Mouse (Mus musculus) kidney, postnatal 25 days (tissue): ENCODE measurements around the gene Dlg3.

Source experiments
- DNase-seq, 2 experiments: peaks; one replicate each; pipeline ENCODE4 v3.0.0; 2021; ENCODE audit warnings: mixed read lengths in 2 of 2

The Dlg3 gene

DNA sequence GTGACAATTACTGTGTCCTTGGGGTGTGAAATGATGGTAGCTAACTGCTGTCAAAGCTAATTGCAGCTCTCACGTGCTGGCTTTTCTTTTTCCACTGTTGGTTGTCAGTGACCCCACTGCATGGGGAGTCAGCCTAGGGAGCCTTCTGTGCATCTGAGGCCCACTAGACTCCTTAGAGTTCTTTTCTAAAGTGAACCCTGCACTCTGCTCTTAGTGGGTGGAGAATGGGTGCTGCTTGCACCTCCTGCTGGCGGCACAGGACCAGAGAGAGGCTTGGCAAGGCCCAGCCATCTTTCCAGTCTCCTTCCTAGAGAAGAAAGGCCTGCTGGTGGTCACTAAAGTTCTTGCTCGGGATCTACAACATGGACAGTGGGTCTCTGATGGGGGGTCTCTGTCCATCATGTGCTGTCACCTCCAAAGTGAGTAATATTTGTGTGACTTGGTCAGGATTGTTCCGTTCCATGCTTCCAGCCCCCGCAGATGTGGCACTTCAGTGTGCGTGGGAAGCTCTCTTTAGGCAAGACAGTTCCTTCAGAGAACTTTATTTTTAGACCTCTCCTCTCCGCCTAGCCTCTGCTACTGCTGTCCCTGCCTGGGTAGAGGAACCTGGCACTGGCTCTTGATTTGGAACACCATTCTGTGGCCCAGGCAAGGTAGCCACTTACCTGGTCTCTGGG, 30.5 kb downstream of the Dlg3 start:
- no peak for DNase-seq

DNA sequence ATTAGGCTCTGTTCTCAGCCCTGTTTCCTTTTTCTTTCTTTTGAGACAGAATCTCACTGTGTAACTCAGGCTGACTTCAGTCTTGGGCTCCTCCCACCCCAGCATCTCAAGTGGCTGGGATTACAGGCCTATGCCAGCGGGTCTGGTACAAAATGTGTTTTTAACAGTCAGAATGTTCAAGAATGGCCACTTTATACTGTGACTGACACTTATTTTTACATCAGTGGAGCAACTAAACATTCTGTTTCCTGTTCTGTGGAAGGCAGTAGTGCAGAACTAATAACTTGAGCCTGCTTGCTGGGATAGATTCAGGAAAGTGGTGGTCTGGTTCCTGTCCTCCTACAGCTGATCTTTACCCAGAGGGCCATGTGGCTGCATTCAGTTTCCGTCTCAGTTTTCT, 33.1 kb downstream of the Dlg3 start:
- no peak for DNase-seq

DNA sequence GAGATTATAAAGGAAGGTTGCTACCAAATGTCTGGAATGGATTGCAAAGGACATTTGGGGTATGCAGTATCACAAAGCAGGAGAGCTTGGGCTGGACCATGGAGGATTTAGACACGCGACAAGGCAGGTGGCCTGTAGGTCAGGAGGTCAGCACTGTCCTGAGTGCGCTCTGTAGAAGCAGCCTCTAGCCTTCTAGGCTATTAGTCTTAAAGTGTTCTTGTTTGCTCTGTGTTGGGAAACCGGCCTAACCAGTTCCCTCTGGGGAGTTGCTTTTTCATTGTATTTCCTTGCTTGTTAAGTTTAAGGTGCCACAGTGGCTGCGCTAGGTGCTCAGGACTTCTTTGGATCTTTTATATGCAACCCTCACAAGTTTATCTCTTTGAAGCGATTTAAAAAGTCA, 34.5 kb downstream of the Dlg3 start:
- peak; percentile 24 to 52 for DNase-seq

DNA sequence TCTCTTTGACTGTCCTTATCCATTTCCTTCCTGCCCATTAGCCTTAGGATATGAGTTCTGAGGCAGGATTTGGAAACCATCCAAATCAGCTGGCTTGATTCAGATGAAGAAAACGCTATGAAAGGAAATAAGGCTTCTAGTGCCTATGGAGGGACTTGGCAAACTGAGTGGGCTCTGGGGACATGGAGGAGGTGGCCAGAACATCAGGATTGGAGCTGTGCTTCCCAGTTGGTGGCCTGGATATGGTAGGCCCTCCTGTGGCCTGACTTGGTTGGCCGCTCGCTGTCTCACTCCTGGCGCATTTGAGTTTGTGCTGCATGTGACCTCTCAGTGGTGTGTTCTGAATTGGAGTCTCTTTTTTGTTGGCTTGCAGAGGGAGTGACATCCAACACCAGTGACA, 43.6 kb downstream of the Dlg3 start:
- DNase-seq: no peak

DNA sequence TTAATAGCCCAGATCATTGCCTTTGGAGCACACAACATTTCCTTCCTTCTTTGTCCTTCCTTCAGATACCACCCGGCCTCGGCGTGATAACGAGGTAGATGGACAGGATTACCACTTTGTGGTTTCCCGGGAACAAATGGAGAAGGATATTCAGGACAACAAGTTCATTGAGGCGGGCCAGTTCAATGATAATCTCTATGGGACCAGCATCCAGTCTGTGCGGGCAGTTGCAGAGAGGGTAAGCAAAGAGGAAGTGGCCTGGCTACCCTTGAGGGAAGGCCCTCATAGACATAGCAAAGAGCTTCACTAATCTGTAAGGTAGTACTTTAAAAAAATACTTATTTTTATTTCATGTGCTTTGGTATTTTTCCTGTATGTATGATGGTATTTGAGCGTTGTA, 46.6 kb downstream of the Dlg3 start:
- DNase-seq: no peak

DNA sequence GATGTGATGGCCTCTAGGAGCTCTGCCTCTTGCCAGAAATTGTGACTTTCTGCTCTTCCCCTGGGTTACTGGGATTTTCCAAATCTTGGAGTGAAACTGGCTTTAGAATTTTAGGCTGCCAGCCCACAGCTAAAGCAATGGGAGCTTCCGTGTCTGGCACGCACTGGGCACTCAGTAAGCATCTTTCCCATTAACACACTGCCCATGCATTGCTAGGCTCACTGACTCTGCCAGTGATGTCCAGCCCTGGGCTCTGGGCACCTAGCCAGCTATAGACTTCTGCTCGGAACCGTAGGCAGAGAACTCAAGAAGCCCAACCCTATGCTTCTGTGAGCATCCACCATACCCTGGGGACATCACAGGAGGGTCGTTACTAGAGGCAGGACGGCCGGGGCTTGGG, 48.2 kb downstream of the Dlg3 start:
- no peak for DNase-seq

DNA sequence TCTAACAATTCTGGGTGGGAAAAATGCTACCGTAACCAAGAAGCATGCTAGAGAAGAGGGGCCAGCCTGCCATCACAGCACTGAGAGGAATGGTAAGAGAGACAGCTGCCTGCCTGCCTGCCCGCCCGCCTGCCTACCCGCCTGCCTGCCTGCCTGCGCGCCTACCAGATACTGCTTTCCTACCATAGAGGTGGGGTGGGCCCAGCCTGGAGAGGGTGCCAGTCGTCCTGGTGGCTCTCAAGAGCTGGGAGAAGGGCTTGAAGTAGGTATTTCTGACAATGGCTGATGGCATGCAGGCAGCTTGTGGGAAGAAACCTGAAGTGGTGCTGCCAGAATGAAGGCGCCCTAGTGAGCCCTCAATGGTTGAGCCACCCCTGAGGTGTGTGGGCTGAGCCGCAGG, 51.2 kb downstream of the Dlg3 start:
- DNase-seq: no peak

DNA sequence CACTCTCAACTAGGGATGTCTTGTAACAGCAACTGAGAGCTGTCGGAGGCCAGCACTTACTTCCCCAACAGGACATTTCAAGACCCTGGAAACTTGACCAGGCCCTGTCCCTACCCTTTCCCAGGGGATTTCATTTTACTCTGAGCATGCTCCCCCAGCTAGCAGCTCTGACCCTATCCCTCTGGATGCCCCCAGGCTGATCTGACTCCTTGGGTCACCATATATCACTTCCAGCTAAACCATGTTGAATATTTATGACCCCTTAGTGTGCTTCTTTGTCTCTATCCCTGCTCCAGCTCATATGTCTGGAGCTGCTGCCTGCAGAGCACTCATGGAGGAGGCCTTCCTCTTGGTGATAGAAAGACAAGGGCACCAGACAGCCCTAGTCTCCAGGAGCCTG, 53.6 kb downstream of the Dlg3 start:
- DNase-seq: no peak

DNA sequence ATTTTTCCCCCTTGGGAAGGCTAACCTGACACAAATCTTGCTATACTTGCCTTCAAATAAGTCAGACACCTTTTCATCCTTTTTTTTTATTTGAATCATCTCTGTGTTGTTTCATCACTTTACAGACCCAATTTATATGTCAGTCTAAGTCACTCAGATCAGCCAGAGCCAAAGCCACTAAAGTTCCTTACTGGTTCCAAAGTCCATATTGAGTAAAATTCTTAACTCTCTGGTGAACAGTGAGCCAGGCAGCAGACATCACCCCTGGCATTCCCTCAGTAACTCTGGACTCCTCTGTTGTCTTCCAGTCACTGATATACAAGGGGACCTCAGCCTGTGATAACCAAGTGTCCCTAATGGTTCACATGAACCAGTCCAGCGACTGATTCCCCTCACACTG, 58.0 kb downstream of the Dlg3 start:
- no peak for DNase-seq

DNA sequence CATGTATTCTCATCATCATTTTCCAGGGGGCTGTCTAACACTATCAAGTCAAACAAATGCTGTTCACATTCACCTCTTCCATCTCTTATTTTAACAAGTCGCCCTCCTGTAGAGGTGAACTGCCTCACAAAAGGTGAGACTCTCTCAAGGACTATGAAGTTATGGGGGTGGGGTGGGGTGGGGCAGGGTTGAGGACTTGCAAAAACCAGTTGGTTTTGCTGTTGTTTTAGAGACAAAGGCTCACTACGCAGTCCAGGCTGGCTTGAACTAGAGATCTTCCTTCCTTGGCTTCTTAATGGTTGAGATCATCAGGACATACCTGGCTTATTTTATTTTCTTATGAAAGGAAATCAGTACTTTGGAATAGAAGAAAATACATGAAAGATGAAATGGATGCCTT, 65.3 kb downstream of the Dlg3 start:
- DNase-seq: no peak

DNA sequence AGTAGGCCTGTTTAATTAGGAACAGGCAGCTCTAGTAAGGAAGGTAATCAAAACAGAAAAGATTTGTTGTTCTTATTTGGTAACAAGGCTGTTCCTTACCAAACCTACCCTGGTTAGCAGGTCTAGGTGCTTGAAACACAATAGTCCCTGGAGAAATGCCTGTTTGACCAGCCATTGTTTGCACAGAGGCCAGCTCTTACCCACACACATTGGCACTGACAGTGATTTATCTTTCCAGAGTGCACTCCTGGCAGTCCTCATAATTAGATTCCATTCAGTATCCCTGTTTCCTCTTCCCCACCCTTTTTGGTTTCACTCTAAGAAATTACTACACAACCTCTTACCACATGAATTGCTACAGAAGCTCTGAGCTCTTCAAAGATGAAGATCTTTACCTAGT, 71.7 kb downstream of the Dlg3 start:
- DNase-seq: no peak
